Mouse (Mus musculus) embryonic facial prominence, embryonic 15.5 days (tissue): Measurements from ENCODE around the gene Itk. TPM values are rescaled to one million over a fixed set of nuclear protein-coding genes. Genes with fewer than 3 reads are reported as not detected.

Source experiments
- ATAC-seq: fragments of 200-750 bp; cut with Nextera tagmentation; 2 replicates; pipeline ENCODE4 v1.8.0; 2017; ENCODE audit warnings: low read depth, moderate TSS enrichment; ENCODE audit not compliant: insufficient number of reproducible peaks, low FRiP score, low TSS enrichment
- H3K27ac ChIP-seq: fragments of 300-500 bp; sonication (generic); replicated peaks from 2 replicates; pipeline ENCODE4 v1.5.1; 2015; ENCODE audit warnings: mild to moderate bottlenecking, inconsistent platforms
- H3K27me3 ChIP-seq: fragments of 300-500 bp; sonication (generic); 2 replicates; pipeline ENCODE4 v1.6.1; 2015; ENCODE audit warnings: inconsistent platforms
- H3K36me3 ChIP-seq: fragments of 300-500 bp; sonication (generic); 2 replicates; pipeline ENCODE4 v1.6.1; 2015; ENCODE audit warnings: mild to moderate bottlenecking, inconsistent platforms
- H3K4me1 ChIP-seq: fragments of 300-500 bp; sonication (generic); 2 replicates; pipeline ENCODE4 v1.6.1; 2015; ENCODE audit warnings: inconsistent platforms
- H3K4me2 ChIP-seq: fragments of 300-500 bp; sonication (generic); replicated peaks from 2 replicates; pipeline ENCODE4 v1.6.1; 2015; ENCODE audit warnings: mild to moderate bottlenecking, inconsistent platforms
- H3K4me3 ChIP-seq: fragments of 300-500 bp; sonication (generic); replicated peaks from 2 replicates; pipeline ENCODE4 v1.5.1; 2015; ENCODE audit warnings: mild to moderate bottlenecking, inconsistent platforms
- H3K9ac ChIP-seq: fragments of 300-500 bp; sonication (generic); 2 replicates; pipeline ENCODE4 v1.6.1; 2015; ENCODE audit warnings: inconsistent platforms
- H3K9me3 ChIP-seq: fragments of 300-500 bp; sonication (generic); replicated peaks from 2 replicates; pipeline ENCODE4 v1.6.1; 2016; ENCODE audit warnings: inconsistent platforms
- WGBS: fragments of 180-500 bp; shearing (Covaris S2); methylation state at CpG from one replicate; pipeline ENCODE4 v1.1.7; 2015; 5-methylcytosine and 5-hydroxymethylcytosine counted together
- polyA plus RNA-seq: library from polyadenylated mRNA; unstranded; fragments of >200 nt; fragmentation: Nextera tagmentation; extraction: Ambion mirVana; gene quantifications from 2 replicates; pipeline ENCODE4 v1.2.1, GENCODE M21; 2015

Gene Itk
- polyA plus RNA-seq, 1 experiment from 2014 or later: 0.21 TPM

DNA sequence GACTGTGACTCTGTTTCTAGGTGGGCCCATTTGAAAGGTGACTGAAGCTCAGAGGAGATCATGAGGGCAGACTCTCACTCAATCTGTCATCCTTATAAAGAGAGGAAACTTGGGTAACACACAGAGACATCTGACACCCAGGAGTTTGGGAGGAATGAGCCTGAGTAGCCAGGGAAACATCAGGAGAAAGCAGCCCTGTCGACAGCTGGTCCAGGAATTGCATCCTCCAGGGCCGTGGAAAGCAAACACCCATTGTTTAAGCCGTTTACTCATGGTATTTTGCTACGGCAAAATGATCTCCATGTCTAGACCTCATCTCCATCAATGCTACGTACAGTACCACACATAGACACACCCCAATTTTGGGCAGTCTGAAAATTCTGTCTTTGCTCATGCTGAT is 101.2 kb downstream of the Itk start:
- Histone ChIP-seq H3K27ac (no peak overlapping the region), H3K36me3 (no peaks in the 10 kb centered on the region), H3K4me1 (0 out of 2 replicates have a peak, but pooled peaks cover 12% of the 10 kb centered on the region), H3K27me3 (no peaks in the 10 kb centered on the region), H3K4me3 (no peak overlapping the region), H3K9ac (no peak overlapping the region), H3K4me2 (no peak overlapping the region), H3K9me3 (no peaks in the 10 kb centered on the region)
- no peak for ATAC-seq
- 53% methylated on average over 5 of the region's 5 CpGs for WGBS

DNA sequence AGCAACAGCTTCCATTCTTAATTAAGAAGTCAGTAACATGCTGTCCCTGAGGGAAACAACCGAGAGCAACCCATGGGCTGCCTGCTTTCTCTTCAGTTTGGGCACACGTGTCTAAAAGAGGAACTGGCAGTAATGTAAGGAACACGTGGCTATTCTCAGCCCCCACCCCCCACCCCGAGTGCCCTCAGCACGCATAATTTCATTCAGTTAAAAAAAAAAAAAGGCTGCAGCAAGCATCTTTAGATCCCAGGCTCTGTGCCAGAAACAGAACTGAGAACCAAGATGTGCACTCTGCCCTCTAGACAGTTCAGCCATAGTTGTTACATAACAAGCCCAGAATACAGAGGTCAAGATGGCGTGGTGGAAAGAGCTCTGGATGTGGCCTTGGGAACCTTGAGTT is 102.5 kb downstream of the Itk start:
- Histone ChIP-seq H3K4me1 (0 out of 2 replicates have a peak, but pooled peaks cover 12% of the 10 kb centered on the region), H3K27me3 (no peaks in the 10 kb centered on the region), H3K36me3 (no peaks in the 10 kb centered on the region), H3K4me2 (no peak overlapping the region), H3K4me3 (no peak overlapping the region), H3K9me3 (no peaks in the 10 kb centered on the region), H3K9ac (no peak overlapping the region), H3K27ac (no peak overlapping the region)
- no peak for ATAC-seq
- WGBS: 26% methylated on average over 6 of the region's 6 CpGs

DNA sequence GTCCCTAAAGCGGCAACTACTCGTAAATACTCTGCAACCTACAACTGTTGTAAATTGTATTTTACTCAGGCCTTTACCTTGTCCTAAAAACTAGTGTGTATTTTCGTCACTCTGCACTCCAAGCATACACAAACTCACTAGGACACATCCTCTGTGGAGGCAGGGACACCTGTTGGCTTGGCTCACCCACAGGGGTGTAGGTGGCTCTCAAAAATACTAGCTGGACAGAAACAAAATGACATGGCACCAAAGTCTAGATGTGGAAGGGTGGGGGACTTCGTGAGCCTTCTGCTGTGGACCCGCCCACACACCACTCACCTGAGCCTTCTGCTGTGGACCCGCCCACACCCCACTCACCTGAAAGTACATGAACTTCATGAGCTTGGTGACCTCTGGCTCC is 105.5 kb downstream of the Itk start:
- Histone ChIP-seq H3K36me3 (no peaks in the 10 kb centered on the region), H3K27ac (no peak overlapping the region)

DNA sequence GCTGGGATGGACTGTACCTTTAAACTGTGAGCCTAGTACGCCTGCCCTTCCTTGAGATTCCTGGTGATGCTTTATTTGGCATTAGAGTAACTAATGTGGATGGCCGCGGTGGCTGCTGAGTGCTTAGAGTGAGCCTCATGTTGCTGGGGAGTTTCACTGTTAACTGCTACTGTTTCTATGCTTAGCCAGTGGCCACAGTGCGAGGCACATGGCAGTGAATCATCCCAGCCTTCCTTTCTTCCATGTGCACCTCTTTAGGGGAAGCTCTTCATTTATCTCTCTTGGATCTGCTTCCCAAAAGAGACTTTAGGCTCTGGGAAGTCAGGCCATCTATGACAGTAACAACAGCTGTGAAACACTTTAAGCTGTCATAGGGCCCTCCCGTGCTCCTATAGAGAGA is 106.7 kb downstream of the Itk start:
- Histone ChIP-seq H3K4me3 (no peak overlapping the region), H3K4me1 (0 out of 2 replicates have a peak, but pooled peaks cover 6% of the 10 kb centered on the region), H3K9ac (no peak overlapping the region), H3K4me2 (no peak overlapping the region), H3K36me3 (no peaks in the 10 kb centered on the region), H3K27me3 (no peaks in the 10 kb centered on the region), H3K27ac (no peak overlapping the region), H3K9me3 (no peaks in the 10 kb centered on the region)
- ATAC-seq: no peak
- WGBS: 91% methylated on average over 5 of the region's 5 CpGs

More for the DNA sequence above, 105.5 kb downstream of the Itk start:
- Histone ChIP-seq H3K4me3 (no peak overlapping the region), H3K4me1 (0 out of 2 replicates have a peak, but pooled peaks cover 6% of the 10 kb centered on the region), H3K27me3 (no peaks in the 10 kb centered on the region), H3K9ac (no peak overlapping the region), H3K9me3 (no peaks in the 10 kb centered on the region), H3K4me2 (no peak overlapping the region)
- 92% methylated on average over 6 of the region's 6 CpGs for WGBS
- ATAC-seq: no peak

DNA sequence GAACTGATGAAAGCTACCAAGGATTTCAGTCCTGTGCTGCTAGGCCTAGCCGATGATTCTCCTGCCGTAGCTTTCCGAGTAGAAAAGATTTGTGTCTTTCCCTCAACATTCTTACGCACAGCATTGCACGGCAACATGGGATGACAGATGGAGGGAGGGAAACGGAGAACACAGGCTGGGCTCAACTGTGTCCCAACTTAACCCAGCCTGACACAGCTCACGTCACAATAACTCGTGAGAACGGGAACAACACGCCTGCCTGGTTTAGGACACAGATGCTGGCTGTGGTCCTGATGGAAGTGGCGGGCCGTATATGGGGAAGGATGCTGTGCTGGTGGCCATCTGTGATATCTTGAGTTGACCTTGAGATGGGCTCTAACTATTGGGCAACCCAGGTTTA is 110.6 kb downstream of the Itk start:
- Histone ChIP-seq H3K36me3 (no peaks in the 10 kb centered on the region; the same call in 1 of the 2 replicates), H3K9me3 (no peaks in the 10 kb centered on the region), H3K27me3 (no peaks in the 10 kb centered on the region), H3K27ac (no peak overlapping the region), H3K4me2 (no peak overlapping the region), H3K4me1 (no peaks in the 10 kb centered on the region), H3K9ac (no peak overlapping the region), H3K4me3 (no peak overlapping the region)
- ATAC-seq: no peak
- WGBS: 92% methylated on average over 12 of the region's 12 CpGs

DNA sequence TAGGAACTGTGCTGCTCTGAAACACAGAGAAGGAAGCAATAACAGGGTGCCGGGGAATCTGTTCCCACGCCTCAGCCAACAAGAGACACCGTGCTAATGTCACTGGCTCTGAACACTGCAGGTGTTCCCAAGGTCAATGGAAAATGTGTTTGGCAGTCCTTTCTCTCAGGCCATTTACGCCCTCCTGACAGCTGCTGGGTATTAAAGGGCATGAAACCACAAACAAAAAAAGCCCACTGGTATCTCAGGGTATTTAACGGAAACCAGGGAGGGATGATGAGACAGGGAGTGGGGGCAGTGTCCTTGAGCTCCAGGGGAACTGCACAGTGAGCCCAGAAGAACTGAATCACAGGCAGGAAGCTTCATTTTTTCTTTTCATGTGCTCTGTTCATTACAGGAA is 111.2 kb downstream of the Itk start:
- 66% methylated on average over 5 of the region's 5 CpGs for WGBS
- no peak for ATAC-seq

DNA sequence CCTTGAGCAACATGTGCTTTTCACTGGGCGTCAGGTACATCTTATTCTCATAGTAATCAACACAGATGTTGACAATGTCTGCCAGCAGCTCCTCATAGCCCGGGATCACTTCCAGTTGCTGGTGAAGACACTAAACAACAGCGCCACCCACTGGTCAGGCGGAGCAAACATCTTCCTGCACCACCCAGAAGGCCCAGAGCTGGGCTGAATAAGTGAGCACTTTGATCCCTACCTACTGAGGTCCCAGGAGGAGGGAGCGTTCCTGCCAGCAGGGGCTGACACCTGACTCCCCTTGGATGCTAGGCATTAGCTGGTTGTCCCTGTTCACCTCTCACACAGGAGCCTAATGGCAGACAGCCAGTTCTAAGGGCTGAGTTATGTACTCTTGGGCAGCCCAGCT is 112.5 kb downstream of the Itk start:
- H3K9ac ChIP-seq: no peak overlapping the region
- H3K4me3 ChIP-seq: no peak overlapping the region
- H3K36me3 ChIP-seq: no peaks in the 10 kb centered on the region; the same call in 1 of the 2 replicates
- no peaks in the 10 kb centered on the region for H3K4me1 ChIP-seq
- no peak for ATAC-seq
- no peak overlapping the region for H3K4me2 ChIP-seq
- 40% methylated on average over 5 of the region's 5 CpGs for WGBS
- H3K27me3 ChIP-seq: no peaks in the 10 kb centered on the region
- H3K27ac ChIP-seq: no peak overlapping the region
- no peaks in the 10 kb centered on the region for H3K9me3 ChIP-seq

More for the DNA sequence above, 111.2 kb downstream of the Itk start:
- Histone ChIP-seq H3K27me3 (no peaks in the 10 kb centered on the region), H3K4me1 (no peaks in the 10 kb centered on the region), H3K27ac (no peak overlapping the region), H3K9ac (no peak overlapping the region), H3K4me2 (no peak overlapping the region), H3K36me3 (no peaks in the 10 kb centered on the region; the same call in 1 of the 2 replicates), H3K4me3 (no peak overlapping the region), H3K9me3 (no peaks in the 10 kb centered on the region)

DNA sequence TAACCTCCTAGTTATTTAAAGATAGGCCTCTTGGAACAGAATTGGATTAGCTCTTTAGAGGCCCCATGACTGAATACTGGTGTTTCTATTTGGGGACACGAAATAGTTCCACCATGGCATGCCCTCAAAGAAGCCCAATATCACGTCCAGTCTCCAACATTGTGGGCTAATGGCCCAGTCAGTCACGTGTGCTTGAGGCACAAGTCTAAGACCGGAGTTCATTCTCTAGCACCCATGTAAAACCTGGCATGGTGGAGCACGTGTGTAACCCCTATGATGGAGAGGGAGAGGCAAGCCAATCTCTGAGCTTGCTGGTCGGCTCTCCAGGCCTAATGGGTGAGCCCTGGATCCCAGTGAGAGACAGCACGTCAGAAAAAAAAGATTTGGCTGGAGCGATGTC is 113.1 kb downstream of the Itk start:
- H3K9me3 ChIP-seq: no peaks in the 10 kb centered on the region
- ATAC-seq: no peak
- H3K27me3 ChIP-seq: no peaks in the 10 kb centered on the region
- H3K4me2 ChIP-seq: no peak overlapping the region
- H3K27ac ChIP-seq: no peak overlapping the region
- H3K36me3 ChIP-seq: no peaks in the 10 kb centered on the region; the same call in 1 of the 2 replicates
- H3K9ac ChIP-seq: no peak overlapping the region
- no peak overlapping the region for H3K4me3 ChIP-seq
- WGBS: 88% methylated on average over 8 of the region's 8 CpGs
- no peaks in the 10 kb centered on the region for H3K4me1 ChIP-seq

DNA sequence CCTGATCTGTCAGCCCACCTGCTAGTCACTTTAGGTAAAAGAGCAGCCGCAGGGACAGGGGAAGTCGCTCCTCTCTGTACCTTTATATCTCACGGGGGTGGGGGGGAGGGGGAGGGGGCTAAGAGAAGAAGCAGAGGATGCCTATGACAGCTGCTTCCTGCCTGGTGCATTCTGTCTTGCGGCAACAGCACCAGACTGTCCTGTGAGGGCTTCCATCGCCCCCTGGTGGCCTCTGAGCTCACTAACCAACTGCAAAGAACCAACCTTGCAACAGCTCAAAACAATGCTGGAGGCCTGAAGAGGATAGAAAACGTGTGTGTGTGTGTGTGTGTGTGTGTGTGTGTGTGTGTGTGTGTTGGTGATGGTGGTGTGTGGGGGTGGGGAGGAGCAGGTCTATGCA is 114.0 kb downstream of the Itk start:
- H3K27me3 ChIP-seq: no peaks in the 10 kb centered on the region
- WGBS: 6% methylated on average over 6 of the region's 6 CpGs
- H3K9me3 ChIP-seq: no peaks in the 10 kb centered on the region
- ATAC-seq: no peak
- H3K36me3 ChIP-seq: no peaks in the 10 kb centered on the region; the same call in 1 of the 2 replicates
- no peaks in the 10 kb centered on the region for H3K4me1 ChIP-seq
- no peak overlapping the region for H3K27ac ChIP-seq
- H3K4me3 ChIP-seq: no peak overlapping the region
- H3K4me2 ChIP-seq: no peak overlapping the region
- no peak overlapping the region for H3K9ac ChIP-seq

Other genes with a start within 250 kb of the Itk start
- 7.1 and 9.5 TPM in 2 replicates for gene Nipal4, start 223.0 kb downstream of the Itk start, polyA plus RNA-seq
- gene Fndc9, start 154.0 kb downstream of the Itk start, polyA plus RNA-seq: 2.9 and 3.4 TPM in 2 replicates
- 10.8 and 14.2 TPM in 2 replicates for gene Cyfip2, start 76.7 kb downstream of the Itk start, polyA plus RNA-seq
- not detected in 2 replicates for gene Fam71b, start 7.0 kb upstream of the Itk start, polyA plus RNA-seq
- 68.6 and 69.4 TPM in 2 replicates for gene Med7, start 47.4 kb upstream of the Itk start, polyA plus RNA-seq
- 0.21 TPM in 2 replicates for gene Havcr2, start 65.4 kb upstream of the Itk start, polyA plus RNA-seq
- not detected in 2 replicates for gene Gm12169, start 134.7 kb upstream of the Itk start, polyA plus RNA-seq
- not detected in 2 replicates for gene BC053393, start 182.0 kb upstream of the Itk start, polyA plus RNA-seq
- not detected in 2 replicates for gene Dppa1, start 239.7 kb upstream of the Itk start, polyA plus RNA-seq